Mouse (Mus musculus): ENCODE data around the gene Chchd6. TPM values are rescaled to one million over a fixed set of nuclear protein-coding genes. Genes with fewer than 3 reads are reported as not detected.
A peak's percentile ranks its signal among the peaks of the same experiment; 100 is the strongest.

The Chchd6 gene
- polyA plus RNA-seq, 2 experiments, result 12.1 to 16.3 TPM

GRCm38 (mm10) chr6:89452356-89452755, 143.1 kb downstream of the Chchd6 start:
- TF ChIP-seq CTCF (IDR thresholded peaks at IDR 0.05; ENCODE audit: low read depth) (no peak), EP300 (IDR thresholded peaks at IDR 0.05; ENCODE audit: low read depth) (no peak)
- no peak overlapping the region for H3K27ac ChIP-seq
- no peaks in the 10 kb centered on the region for H3K9me3 ChIP-seq (ENCODE audit: control insufficient read depth, low read length)
- H3K4me1 ChIP-seq (replicated peaks; ENCODE audit: control insufficient read depth in 2 of 2, insufficient read depth in 2 of 2, low read length in 1 of 2), result peaks cover 10 to 20% of the 10 kb centered on the region in 2 experiments
- DNase-seq (ENCODE audit: low read depth in 3 of 3, low spot score in 3 of 3) (no peak), ATAC-seq (ENCODE audit: insufficient read depth) (no peak)
- 65% methylated on average over 6 of the region's 6 CpGs for WGBS (ENCODE audit: insufficient replicate concordance)
- no peaks in the 10 kb centered on the region for H3K36me3 ChIP-seq (replicated peaks; ENCODE audit: control insufficient read depth, insufficient read depth, low read depth)
- H3K4me3 ChIP-seq (ENCODE audit: insufficient read depth in 1 of 2, low read depth in 2 of 2, low read length in 2 of 2), result no peak overlapping the region
- no peaks in the 10 kb centered on the region for H3K27me3 ChIP-seq (ENCODE audit: control insufficient read depth, insufficient read depth, low read length)
- H3K9ac ChIP-seq (replicated peaks), result no peak overlapping the region
- H3K4me2 ChIP-seq (ENCODE audit: low read depth), result no peak overlapping the region

GRCm38 (mm10) chr6:89448736-89449135, 146.7 kb downstream of the Chchd6 start:
- no peak overlapping the region for H3K4me2 ChIP-seq (ENCODE audit: low read depth)
- ATAC-seq (ENCODE audit: insufficient read depth) (no peak), DNase-seq (ENCODE audit: low read depth in 3 of 3, low spot score in 3 of 3) (no peak)
- no peak overlapping the region for H3K4me3 ChIP-seq (ENCODE audit: insufficient read depth in 1 of 2, low read depth in 2 of 2, low read length in 2 of 2)
- no peaks in the 10 kb centered on the region for H3K9me3 ChIP-seq (ENCODE audit: control insufficient read depth, low read length)
- WGBS (ENCODE audit: insufficient replicate concordance), result 24% methylated on average over 3 of the region's 3 CpGs
- no peak overlapping the region for H3K9ac ChIP-seq (replicated peaks)
- TF ChIP-seq CTCF (IDR thresholded peaks at IDR 0.05; ENCODE audit: low read depth), result no peak
- TF ChIP-seq EP300 (IDR thresholded peaks at IDR 0.05; ENCODE audit: low read depth), result no peak
- H3K36me3 ChIP-seq (replicated peaks; ENCODE audit: control insufficient read depth, insufficient read depth, low read depth), result no peaks in the 10 kb centered on the region
- H3K27me3 ChIP-seq (ENCODE audit: control insufficient read depth, insufficient read depth, low read length), result no peaks in the 10 kb centered on the region
- no peaks in the 10 kb centered on the region for H3K4me1 ChIP-seq (replicated peaks; ENCODE audit: control insufficient read depth in 2 of 2, insufficient read depth in 2 of 2, low read length in 1 of 2)
- H3K27ac ChIP-seq, result no peak overlapping the region

- Histone ChIP-seq H3K4me2 (ENCODE audit: low read depth) (no peak overlapping the region), H3K36me3 (replicated peaks; ENCODE audit: control insufficient read depth, insufficient read depth, low read depth) (no peaks in the 10 kb centered on the region), H3K9ac (replicated peaks) (no peak overlapping the region), H3K27ac (no peak overlapping the region), H3K9me3 (ENCODE audit: control insufficient read depth, low read length) (no peaks in the 10 kb centered on the region), H3K4me3 (ENCODE audit: insufficient read depth in 1 of 2, low read depth in 2 of 2, low read length in 2 of 2) (no peak overlapping the region), H3K4me1 (replicated peaks; ENCODE audit: control insufficient read depth in 2 of 2, insufficient read depth in 2 of 2, low read length in 1 of 2) (no peaks in the 10 kb centered on the region), H3K27me3 (ENCODE audit: control insufficient read depth, insufficient read depth, low read length) (no peaks in the 10 kb centered on the region)
- 83% methylated on average over 4 of the region's 4 CpGs for WGBS (ENCODE audit: insufficient replicate concordance)
- no peak for ATAC-seq (ENCODE audit: insufficient read depth)
- DNase-seq (ENCODE audit: low read depth in 3 of 3, low spot score in 3 of 3), result no peak
- TF ChIP-seq EP300 (IDR thresholded peaks at IDR 0.05; ENCODE audit: low read depth) (no peak), CTCF (IDR thresholded peaks at IDR 0.05; ENCODE audit: low read depth) (no peak)
Observed at GRCm38 (mm10) chr6:89440671-89441070, 154.8 kb downstream of the Chchd6 start.

GRCm38 (mm10) chr6:89431920-89432482, 163.5 kb downstream of the Chchd6 start:
- no peaks in the 10 kb centered on the region for H3K27me3 ChIP-seq (ENCODE audit: control insufficient read depth, insufficient read depth, low read length)
- no peak for DNase-seq (ENCODE audit: low read depth in 3 of 3, low spot score in 3 of 3)
- peak; percentile 33; the same call in 1 of the 2 replicates for ATAC-seq (ENCODE audit: insufficient read depth)
- H3K4me3 ChIP-seq (ENCODE audit: insufficient read depth in 1 of 2, low read depth in 2 of 2, low read length in 2 of 2), result no peak overlapping the region
- H3K27ac ChIP-seq, result no peak overlapping the region
- H3K36me3 ChIP-seq (replicated peaks; ENCODE audit: control insufficient read depth, insufficient read depth, low read depth), result no peaks in the 10 kb centered on the region
- no peak overlapping the region for H3K9ac ChIP-seq (replicated peaks)
- H3K9me3 ChIP-seq (ENCODE audit: control insufficient read depth, low read length), result no peaks in the 10 kb centered on the region
- WGBS (ENCODE audit: insufficient replicate concordance), result 16% methylated on average over 2 of the region's 2 CpGs
- H3K4me2 ChIP-seq (ENCODE audit: low read depth), result no peak overlapping the region
- TF ChIP-seq CTCF (IDR thresholded peaks at IDR 0.05; ENCODE audit: low read depth), result no peak
- no peak for TF ChIP-seq EP300 (IDR thresholded peaks at IDR 0.05; ENCODE audit: low read depth)
- no peaks in the 10 kb centered on the region; a peak in 1 of 4 replicates for H3K4me1 ChIP-seq (replicated peaks; ENCODE audit: control insufficient read depth in 2 of 2, insufficient read depth in 2 of 2, low read length in 1 of 2)

GRCm38 (mm10) chr6:89430749-89431148, 164.7 kb downstream of the Chchd6 start:
- DNase-seq (ENCODE audit: low read depth in 3 of 3, low spot score in 3 of 3) (no peak), ATAC-seq (ENCODE audit: insufficient read depth) (no peak)
- Histone ChIP-seq H3K4me1 (replicated peaks; ENCODE audit: control insufficient read depth in 2 of 2, insufficient read depth in 2 of 2, low read length in 1 of 2) (no peaks in the 10 kb centered on the region; a peak in 1 of 4 replicates), H3K9ac (replicated peaks) (no peak overlapping the region), H3K4me3 (ENCODE audit: insufficient read depth in 1 of 2, low read depth in 2 of 2, low read length in 2 of 2) (no peak overlapping the region), H3K36me3 (replicated peaks; ENCODE audit: control insufficient read depth, insufficient read depth, low read depth) (no peaks in the 10 kb centered on the region), H3K9me3 (ENCODE audit: control insufficient read depth, low read length) (no peaks in the 10 kb centered on the region), H3K27ac (no peak overlapping the region), H3K27me3 (ENCODE audit: control insufficient read depth, insufficient read depth, low read length) (no peaks in the 10 kb centered on the region), H3K4me2 (ENCODE audit: low read depth) (no peak overlapping the region)
- TF ChIP-seq CTCF (IDR thresholded peaks at IDR 0.05; ENCODE audit: low read depth), result no peak
- TF ChIP-seq EP300 (IDR thresholded peaks at IDR 0.05; ENCODE audit: low read depth), result no peak
